Mouse (Mus musculus) heart, embryonic 16.5 days (tissue): ENCODE measurements around the gene D630045J12Rik. TPM values are rescaled to one million over a fixed set of nuclear protein-coding genes. Genes with fewer than 3 reads are reported as not detected.

ENCODE experiments used
- ATAC-seq: fragments of 200-750 bp; cut with Nextera tagmentation; replicated peaks from 2 replicates; pipeline ENCODE4 v1.8.0; 2017; ENCODE audit warnings: moderate number of reproducible peaks; ENCODE audit not compliant: insufficient read depth, low FRiP score; ENCODE audit errors: extremely low read depth
- H3K27ac ChIP-seq: fragments of 300-500 bp; sonication (generic); 2 replicates; pipeline ENCODE4 v1.5.1; 2014; ENCODE audit warnings: mild to moderate bottlenecking, low read length, control low read depth, moderate library complexity
- H3K27me3 ChIP-seq: fragments of 300-500 bp; sonication (generic); 2 replicates; pipeline ENCODE4 v1.6.1; 2014; ENCODE audit warnings: low read length, mixed read lengths; ENCODE audit not compliant: control insufficient read depth, insufficient read depth
- H3K36me3 ChIP-seq: fragments of 300-500 bp; sonication (generic); 2 replicates; pipeline ENCODE4 v1.6.1; 2014; ENCODE audit not compliant: control insufficient read depth, insufficient read depth
- H3K4me1 ChIP-seq: fragments of 300-500 bp; sonication (generic); 2 replicates; pipeline ENCODE4 v1.6.1; 2014; ENCODE audit warnings: low read length, mixed read lengths; ENCODE audit not compliant: control insufficient read depth, insufficient read depth
- H3K4me2 ChIP-seq: fragments of 300-500 bp; sonication (generic); 2 replicates; pipeline ENCODE4 v1.6.1; 2014; ENCODE audit warnings: low read depth, mild to moderate bottlenecking, control low read depth, low read length
- H3K4me3 ChIP-seq: fragments of 300-500 bp; sonication (generic); 2 replicates; pipeline ENCODE4 v1.5.1; 2014; ENCODE audit warnings: mild to moderate bottlenecking, control low read depth, low read length
- H3K9ac ChIP-seq: fragments of 300-500 bp; sonication (generic); 2 replicates; pipeline ENCODE4 v1.6.1; 2014; ENCODE audit warnings: low read length, control low read depth
- H3K9me3 ChIP-seq: fragments of 300-500 bp; sonication (generic); replicated peaks from 2 replicates; pipeline ENCODE4 v1.6.1; 2016; ENCODE audit warnings: low read length; ENCODE audit not compliant: control insufficient read depth
- WGBS: fragments of 180-500 bp; shearing (Covaris S2); extraction: QIAGEN DNeasy Blood & Tissue Kit; methylation state at CpG from one replicate; pipeline ENCODE4 v1.1.7; 2014; 5-methylcytosine and 5-hydroxymethylcytosine counted together
- polyA plus RNA-seq: library from polyadenylated mRNA; unstranded; fragments of >200 nt; fragmentation: Nextera tagmentation; extraction: Ambion mirVana; gene quantifications from 2 replicates; pipeline ENCODE4 v1.2.1, GENCODE M21; 2015

The D630045J12Rik gene
- polyA plus RNA-seq: 1.3 TPM in 2 replicates

DNA sequence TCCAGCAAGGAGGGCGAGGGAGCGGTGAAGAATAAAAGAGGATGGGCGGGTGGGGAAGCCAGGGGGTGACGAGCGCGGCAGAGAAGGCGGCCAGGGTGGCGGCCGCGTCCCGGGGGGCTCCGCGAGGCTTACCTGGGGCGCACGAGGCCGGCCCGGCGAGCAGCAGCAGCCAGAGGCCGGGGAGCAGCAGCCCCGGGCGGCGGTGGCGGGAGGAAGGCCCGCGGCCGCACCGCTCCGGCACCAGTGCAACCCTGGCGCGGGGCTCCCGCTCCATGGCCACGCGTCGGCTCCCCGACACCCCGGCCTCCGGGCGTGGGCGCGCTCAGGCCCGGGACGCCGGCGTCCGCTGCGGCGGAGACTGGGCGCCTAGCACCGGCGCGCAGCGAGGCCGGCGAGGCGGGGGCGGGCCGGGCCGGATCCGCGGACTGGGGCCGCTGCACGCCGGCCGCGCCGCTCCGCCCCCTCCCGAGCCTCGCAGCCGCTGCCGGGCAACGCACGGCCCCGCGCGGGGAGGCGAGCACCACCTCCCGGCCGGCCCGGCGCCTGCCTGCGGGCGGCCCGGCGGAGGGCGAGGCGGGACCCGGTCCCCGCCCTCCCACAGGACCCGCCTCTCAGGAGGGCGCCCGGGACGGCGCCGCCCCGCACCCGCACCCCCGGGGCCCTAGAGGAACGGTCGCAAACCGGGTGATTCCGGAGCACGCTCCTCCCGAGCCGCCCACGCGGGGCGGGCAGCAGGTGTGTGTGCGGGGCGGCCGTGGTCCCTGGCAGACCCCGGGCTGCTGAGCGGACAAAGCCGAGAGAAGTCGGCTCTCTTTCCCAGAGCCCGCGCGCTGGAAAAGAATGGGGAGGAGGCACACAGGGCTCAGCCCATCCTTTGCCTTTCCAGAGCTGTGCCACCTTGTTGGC lies at the start of gene D630045J12Rik:
Gene D630045J12Rik, minus strand, starts transcription at position 274 of the 906 bp plus-strand sequence.
- ATAC-seq: peak; percentile 95
- Histone ChIP-seq H3K9me3 (no peaks in the 10 kb centered on the region), H3K27ac (peak within 1 kb of the TSS; percentile 36), H3K4me2 (peak within 1 kb of the TSS; percentile 95), H3K4me3 (peak within 1 kb of the TSS; percentile 88), H3K36me3 (no peaks in the 10 kb centered on the region), H3K9ac (peak within 1 kb of the TSS; percentile 89), H3K4me1 (0 out of 2 replicates have a peak, but pooled peaks cover 7% of the 10 kb centered on the region), H3K27me3 (no peaks in the 10 kb centered on the region)
- WGBS: under 1% methylated on average over 86 of the region's 118 CpGs

DNA sequence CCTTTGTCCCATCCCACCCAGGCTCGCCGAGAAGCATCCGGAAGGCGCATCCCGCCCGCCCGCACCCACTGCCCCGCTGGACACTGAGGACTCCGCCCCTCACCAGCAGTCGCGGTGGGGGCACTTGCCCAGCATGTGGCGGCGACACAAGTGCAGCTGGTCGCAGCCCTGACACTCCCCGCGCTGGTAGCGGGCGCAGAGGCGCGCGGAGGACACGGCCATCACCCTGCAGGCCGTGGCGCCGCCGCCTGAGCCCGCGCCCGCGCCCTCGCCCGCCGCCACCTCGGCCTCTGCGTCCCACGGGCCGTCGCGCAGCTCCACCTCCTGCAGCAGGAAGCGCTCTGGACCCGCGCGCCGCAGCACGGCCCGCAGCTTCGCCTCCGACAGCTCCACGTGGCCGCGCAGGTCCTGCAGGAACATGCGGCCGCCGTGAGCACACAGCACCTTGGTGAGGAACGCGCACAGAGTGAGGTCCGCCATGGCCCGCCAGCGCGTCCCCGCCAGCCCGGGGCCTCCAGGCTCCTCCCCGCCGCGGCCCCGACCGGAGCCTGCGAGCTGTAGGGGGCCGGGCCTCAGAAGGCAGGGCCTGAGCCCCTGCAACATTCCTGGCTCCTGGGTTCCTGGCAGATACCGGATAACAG lies 45.1 kb upstream of the D630045J12Rik start, which contains the start of gene Zc3hav1l:
Gene Zc3hav1l, minus strand, starts transcription at position 499 of the 641 bp plus-strand sequence.
- peak; percentile 96 for ATAC-seq
- Histone ChIP-seq H3K4me1 (peaks cover 13% of the 10 kb centered on the region), H3K4me3 (peak within 1 kb of the TSS; percentile 92), H3K27ac (peak within 1 kb of the TSS; percentile 95), H3K9me3 (peaks cover under 1% of the 10 kb centered on the region), H3K4me2 (peak within 1 kb of the TSS; percentile 74), H3K36me3 (peaks cover 22% of the 10 kb centered on the region), H3K27me3 (no peaks in the 10 kb centered on the region), H3K9ac (peak within 1 kb of the TSS; percentile 98)
- under 1% methylated on average over 70 of the region's 70 CpGs for WGBS

DNA sequence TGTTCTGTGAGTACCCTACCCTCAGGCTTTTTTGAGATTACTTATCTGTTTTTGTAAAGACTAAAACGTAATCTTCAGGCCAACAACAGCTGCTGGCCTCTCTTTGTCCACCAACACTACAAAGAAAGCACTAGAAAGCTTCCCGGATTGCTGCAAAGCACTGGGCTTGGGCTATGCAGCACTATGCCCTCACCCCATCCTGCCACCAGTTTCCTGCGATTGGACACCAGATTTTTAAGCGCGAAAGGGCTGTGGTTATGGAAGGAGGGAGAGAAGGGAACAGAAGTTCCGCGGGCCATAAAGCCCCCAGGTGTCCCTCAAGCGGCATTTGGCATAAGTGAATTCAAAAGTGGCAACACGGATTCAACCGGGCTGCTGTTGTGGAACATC lies 44.4 kb upstream of the D630045J12Rik start:
- peaks cover 23% of the 10 kb centered on the region for H3K36me3 ChIP-seq
- peak overlapping the region; percentile 95 for H3K27ac ChIP-seq
- H3K4me3 ChIP-seq: peak overlapping the region; percentile 92
- peak overlapping the region; percentile 98 for H3K9ac ChIP-seq
- WGBS: 0% methylated on average over 10 of the region's 10 CpGs
- H3K4me2 ChIP-seq: peak overlapping the region; percentile 74
- ATAC-seq: no peak; the same call in 1 of the 2 replicates
- no peaks in the 10 kb centered on the region; the same call in 1 of the 2 replicates for H3K9me3 ChIP-seq
- H3K4me1 ChIP-seq: peaks cover 13% of the 10 kb centered on the region
- no peaks in the 10 kb centered on the region for H3K27me3 ChIP-seq

DNA sequence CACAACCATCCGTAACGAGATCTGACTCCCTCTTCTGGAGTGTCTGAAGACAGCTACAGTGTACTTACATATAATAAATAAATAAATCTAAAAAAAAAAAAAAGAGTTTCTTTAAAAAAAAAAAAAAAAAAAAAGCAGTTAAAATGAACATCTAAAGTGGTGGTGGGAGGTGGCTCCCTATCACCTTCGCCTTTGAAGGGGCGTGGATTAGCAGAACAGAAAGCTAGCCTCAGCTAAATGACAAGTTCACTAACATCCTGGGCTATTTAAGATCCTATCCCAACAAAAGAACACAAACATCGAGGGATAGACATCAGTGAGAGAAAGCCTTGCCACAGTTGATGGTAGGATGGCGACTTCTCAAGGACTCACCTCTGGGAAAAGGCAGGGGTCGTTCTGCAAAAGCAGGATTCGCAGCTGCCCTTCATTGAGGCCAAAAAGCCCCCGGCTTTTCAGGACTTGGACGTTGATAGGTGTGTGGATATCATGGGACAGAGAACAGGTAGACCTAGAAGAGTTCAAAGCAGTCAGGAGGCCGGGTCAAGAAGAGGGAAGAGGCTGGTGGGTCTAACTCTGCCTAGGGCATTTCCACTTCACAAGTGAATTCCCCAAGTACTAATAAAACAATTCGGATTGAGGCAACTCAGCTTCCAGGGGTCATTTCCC lies 43.9 kb upstream of the D630045J12Rik start:
- peaks cover 25% of the 10 kb centered on the region for H3K36me3 ChIP-seq
- peak overlapping the region; percentile 95; the same call in 1 of the 2 replicates for H3K27ac ChIP-seq
- H3K4me2 ChIP-seq: peak overlapping the region; percentile 74
- 38% methylated on average over 12 of the region's 12 CpGs for WGBS
- H3K4me1 ChIP-seq: peaks cover 13% of the 10 kb centered on the region
- no peak for ATAC-seq
- H3K27me3 ChIP-seq: no peaks in the 10 kb centered on the region
- H3K9ac ChIP-seq: peak overlapping the region; percentile 98
- H3K9me3 ChIP-seq: no peaks in the 10 kb centered on the region
- peak overlapping the region; percentile 92 for H3K4me3 ChIP-seq

DNA sequence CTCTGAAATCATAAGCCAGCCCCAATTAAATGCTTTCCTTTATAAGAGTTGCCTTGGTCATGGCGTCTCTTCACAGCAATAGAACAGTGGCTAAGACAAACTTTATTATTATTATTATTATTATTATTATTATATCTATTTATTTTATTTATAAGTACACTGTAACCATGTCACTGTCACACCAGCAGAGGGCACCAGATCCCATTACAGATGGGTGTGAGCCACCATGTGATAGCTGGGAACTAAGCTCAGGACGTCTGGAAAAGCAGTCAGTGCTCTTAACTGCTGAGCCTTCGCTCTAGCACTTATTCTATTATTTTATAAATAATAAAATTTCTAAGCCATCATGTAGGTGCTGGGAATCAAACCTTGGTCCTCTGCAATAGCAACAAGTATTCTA lies 39.9 kb upstream of the D630045J12Rik start:
- H3K4me3 ChIP-seq: no peak overlapping the region
- ATAC-seq: no peak
- peaks cover 40% of the 10 kb centered on the region for H3K36me3 ChIP-seq
- H3K9me3 ChIP-seq: no peaks in the 10 kb centered on the region
- H3K4me2 ChIP-seq: no peak overlapping the region
- no peaks in the 10 kb centered on the region for H3K27me3 ChIP-seq
- H3K9ac ChIP-seq: no peak overlapping the region
- H3K27ac ChIP-seq: no peak overlapping the region
- WGBS: 79% methylated on average over 3 of the region's 3 CpGs
- H3K4me1 ChIP-seq: peaks cover 7% of the 10 kb centered on the region

DNA sequence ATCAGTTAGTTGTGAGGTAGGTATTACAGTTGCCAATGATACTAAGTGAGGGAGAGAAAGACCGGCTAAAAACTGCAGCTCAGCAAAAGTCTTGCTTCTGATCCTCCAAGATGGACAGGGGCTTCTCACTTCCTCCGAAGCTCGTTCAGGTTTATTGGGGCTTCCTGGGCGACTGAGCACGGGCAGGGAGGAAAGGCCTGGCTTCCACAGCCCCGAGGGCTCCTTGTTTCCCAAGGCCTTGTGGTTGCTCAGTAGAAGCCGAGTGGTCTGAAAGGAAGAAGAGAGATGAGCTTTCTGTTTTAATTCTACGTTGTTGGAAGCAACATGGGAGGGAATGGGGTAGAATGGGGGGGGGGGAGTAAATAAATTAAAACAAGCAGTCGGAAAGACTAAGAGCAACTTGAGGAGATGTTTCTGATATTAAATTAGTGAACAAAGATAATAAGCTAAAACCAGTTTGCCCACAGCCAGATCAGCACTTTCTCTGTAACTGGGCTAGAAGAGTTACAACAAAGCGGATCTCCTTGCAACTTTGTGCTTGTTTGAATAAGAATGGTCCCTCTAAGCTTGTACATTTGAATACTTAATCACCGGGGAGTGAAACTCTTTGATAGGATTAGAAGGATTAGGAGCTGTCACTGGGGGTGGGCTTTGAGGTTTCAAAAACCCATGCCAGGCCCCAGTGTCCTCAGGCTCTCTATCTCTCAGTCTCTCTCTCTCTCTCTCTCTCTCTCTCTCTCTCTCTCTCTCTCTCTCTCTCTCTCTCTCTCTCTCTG lies 39.2 kb upstream of the D630045J12Rik start:
- no peak overlapping the region for H3K4me2 ChIP-seq
- H3K4me3 ChIP-seq: no peak overlapping the region
- peaks cover 5% of the 10 kb centered on the region for H3K4me1 ChIP-seq
- no peak overlapping the region for H3K27ac ChIP-seq
- no peak for ATAC-seq
- H3K9me3 ChIP-seq: no peaks in the 10 kb centered on the region
- no peaks in the 10 kb centered on the region for H3K27me3 ChIP-seq
- WGBS: 68% methylated on average over 11 of the region's 11 CpGs
- no peak overlapping the region for H3K9ac ChIP-seq
- peaks cover 40% of the 10 kb centered on the region for H3K36me3 ChIP-seq

DNA sequence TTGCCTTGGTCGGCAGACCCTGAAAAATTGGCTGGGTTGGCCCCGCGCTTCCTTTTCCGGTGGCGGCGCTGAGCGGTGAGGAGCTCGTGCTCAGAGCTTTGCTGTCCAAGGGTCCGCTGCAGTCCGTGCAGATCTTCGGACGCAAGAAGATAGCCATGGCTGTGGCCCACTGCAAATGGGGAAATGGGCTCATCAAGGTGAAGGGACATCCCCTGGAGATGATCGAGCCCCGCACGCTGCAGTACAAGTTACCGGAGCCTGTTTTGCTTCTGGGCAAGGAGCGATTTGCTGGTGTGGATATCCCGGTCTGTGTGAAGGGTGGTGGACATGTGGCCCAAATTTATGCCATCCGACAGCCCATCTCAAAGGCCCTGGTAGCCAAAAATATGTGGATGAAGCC lies 30.6 kb upstream of the D630045J12Rik start:
- H3K9me3 ChIP-seq: peaks cover 16% of the 10 kb centered on the region
- peaks cover 40% of the 10 kb centered on the region for H3K36me3 ChIP-seq
- no peaks in the 10 kb centered on the region for H3K4me1 ChIP-seq
- H3K27me3 ChIP-seq: no peaks in the 10 kb centered on the region
- WGBS: 97% methylated on average over 19 of the region's 19 CpGs
- H3K27ac ChIP-seq: no peak overlapping the region
- H3K4me2 ChIP-seq: no peak overlapping the region
- H3K9ac ChIP-seq: no peak overlapping the region
- no peak for ATAC-seq
- no peak overlapping the region for H3K4me3 ChIP-seq

DNA sequence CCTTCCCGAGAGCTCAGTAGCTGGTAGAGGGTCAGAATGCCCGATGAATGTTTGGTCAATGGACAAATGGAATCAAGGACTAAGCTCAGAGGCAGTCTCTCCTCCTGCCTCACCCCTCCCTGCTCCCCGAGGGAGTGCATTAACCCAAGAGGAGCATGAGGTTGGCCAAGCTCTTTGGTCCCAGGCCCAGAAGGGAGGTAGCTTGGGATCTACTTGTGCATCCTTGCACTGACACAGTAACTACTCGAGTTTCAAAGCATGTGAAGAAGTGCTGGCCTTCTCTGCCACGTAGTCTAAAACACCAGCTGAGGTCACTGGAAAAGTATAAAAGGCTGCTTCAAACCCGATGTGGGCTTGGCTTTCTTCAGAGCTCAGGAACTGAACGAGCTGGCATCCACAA lies 10.7 kb upstream of the D630045J12Rik start:
- Histone ChIP-seq H3K27ac (no peak overlapping the region), H3K9me3 (peaks cover 2% of the 10 kb centered on the region; the same call in 1 of the 2 replicates), H3K4me1 (no peaks in the 10 kb centered on the region), H3K4me3 (no peak overlapping the region), H3K36me3 (no peaks in the 10 kb centered on the region), H3K4me2 (no peak overlapping the region), H3K9ac (no peak overlapping the region), H3K27me3 (no peaks in the 10 kb centered on the region)
- no peak for ATAC-seq
- 61% methylated on average over 7 of the region's 7 CpGs for WGBS
